Mouse (Mus musculus) midbrain, embryonic 13.5 days (tissue): ENCODE data around the gene Tspyl3. TPM values are rescaled to one million over a fixed set of nuclear protein-coding genes. Genes with fewer than 3 reads are reported as not detected.

ENCODE experiments used
- ATAC-seq: fragments of 200-750 bp; cut with Nextera tagmentation; 2 replicates; pipeline ENCODE4 v1.8.0; 2017; ENCODE audit warnings: mild to moderate bottlenecking, moderate TSS enrichment, moderate library complexity
- H3K27ac ChIP-seq: fragments of 300-500 bp; sonication (generic); 2 replicates; pipeline ENCODE4 v1.5.1; 2015; ENCODE audit warnings: inconsistent platforms, mild to moderate bottlenecking, moderate library complexity
- H3K27me3 ChIP-seq: fragments of 300-500 bp; sonication (generic); 2 replicates; pipeline ENCODE4 v1.6.1; 2015; ENCODE audit warnings: mild to moderate bottlenecking, inconsistent platforms
- H3K36me3 ChIP-seq: fragments of 300-500 bp; sonication (generic); 2 replicates; pipeline ENCODE4 v1.6.1; 2015; ENCODE audit warnings: mild to moderate bottlenecking, inconsistent platforms
- H3K4me1 ChIP-seq: fragments of 300-500 bp; sonication (generic); replicated peaks from 2 replicates; pipeline ENCODE4 v1.6.1; 2015; ENCODE audit warnings: inconsistent platforms
- H3K4me2 ChIP-seq: fragments of 300-500 bp; sonication (generic); replicated peaks from 2 replicates; pipeline ENCODE4 v1.6.1; 2015; ENCODE audit warnings: moderate library complexity, mild to moderate bottlenecking, inconsistent platforms
- H3K4me3 ChIP-seq: fragments of 300-500 bp; sonication (generic); replicated peaks from 2 replicates; pipeline ENCODE4 v1.5.1; 2015; ENCODE audit warnings: mild to moderate bottlenecking, inconsistent platforms
- H3K9ac ChIP-seq: fragments of 300-500 bp; sonication (generic); replicated peaks from 2 replicates; pipeline ENCODE4 v1.6.1; 2015; ENCODE audit warnings: mild to moderate bottlenecking, inconsistent platforms
- H3K9me3 ChIP-seq: fragments of 300-500 bp; sonication (generic); 2 replicates; pipeline ENCODE4 v1.6.1; 2016; ENCODE audit warnings: mild to moderate bottlenecking, inconsistent platforms
- WGBS: fragments of 180-500 bp; shearing (Covaris S2); methylation state at CpG from one replicate; pipeline ENCODE4 v1.1.7; 2015; 5-methylcytosine and 5-hydroxymethylcytosine counted together
- polyA plus RNA-seq: library from polyadenylated mRNA; unstranded; fragments of >200 nt; fragmentation: Nextera tagmentation; extraction: Ambion mirVana; gene quantifications from 2 replicates; pipeline ENCODE4 v1.2.1, GENCODE M21; 2015

Tspyl3 gene
- polyA plus RNA-seq, 1 experiment from 2014 or later, result 23.5 TPM

- peak within 1 kb of the TSS; percentile 97 for H3K4me3 ChIP-seq
- H3K27ac ChIP-seq, result peak within 1 kb of the TSS; percentile 89
- H3K4me2 ChIP-seq, result peak within 1 kb of the TSS; percentile 94
- WGBS, result under 1% methylated on average over 55 of the region's 72 CpGs
- H3K4me1 ChIP-seq, result peaks cover 60% of the 10 kb centered on the region
- peak within 1 kb of the TSS; percentile 99 for H3K9ac ChIP-seq
- no peaks in the 10 kb centered on the region for H3K9me3 ChIP-seq
- H3K27me3 ChIP-seq, result no peaks in the 10 kb centered on the region
- peak; percentile 97 for ATAC-seq
- H3K36me3 ChIP-seq, result peaks cover 16% of the 10 kb centered on the region; the same call in 1 of the 2 replicates
These were observed 16.2 kb upstream of the Tspyl3 start, which contains the start of the genes Plagl2 and Pofut1 for GRCm38 (mm10) chr2:153241250-153242014. TSS of gene Plagl2 (minus strand) at chr2:153241426. TSS of gene Pofut1 (plus strand) at chr2:153241533.

DNA sequence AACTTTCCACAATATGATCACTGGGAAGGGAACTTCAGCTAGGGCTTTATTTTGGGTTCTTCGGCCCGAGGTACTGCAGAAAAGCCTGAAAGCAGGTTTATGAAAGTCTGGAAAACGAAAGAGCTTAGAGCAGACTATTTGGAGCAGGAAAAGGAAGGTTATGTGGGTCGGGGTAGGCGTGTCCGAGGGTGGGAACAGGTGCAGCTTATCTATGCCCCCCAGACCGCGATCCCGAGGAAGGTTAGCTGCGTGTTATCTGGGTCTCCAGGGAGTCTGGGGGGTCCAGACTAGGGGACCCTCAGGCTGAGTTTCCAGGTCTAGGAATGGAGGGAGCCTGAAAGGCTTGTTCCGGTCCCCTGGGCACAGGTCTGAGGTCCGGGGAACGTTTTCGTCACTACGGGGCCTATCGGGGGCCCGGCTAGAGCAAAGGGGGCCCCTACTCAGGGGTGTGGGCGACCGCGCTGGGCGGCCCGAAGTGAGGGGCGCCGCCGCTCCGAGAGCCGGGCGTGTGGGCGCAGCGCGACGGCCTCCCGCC lies 15.5 kb upstream of the Tspyl3 start:
- WGBS, result under 1% methylated on average over 33 of the region's 33 CpGs
- peaks cover 60% of the 10 kb centered on the region for H3K4me1 ChIP-seq
- peak; percentile 53 for ATAC-seq

GRCm38 (mm10) chr2:153239860-153240480 lies 14.7 kb upstream of the Tspyl3 start:
- ATAC-seq, result no peak
- Histone ChIP-seq H3K36me3 (peaks cover 25% of the 10 kb centered on the region), H3K27ac (peak overlapping the region; percentile 89), H3K27me3 (no peaks in the 10 kb centered on the region), H3K4me3 (peak overlapping the region; percentile 97), H3K9me3 (no peaks in the 10 kb centered on the region), H3K9ac (peak overlapping the region; percentile 99), H3K4me1 (peaks cover 55% of the 10 kb centered on the region), H3K4me2 (peak overlapping the region; percentile 94)
- WGBS, result 1% methylated on average over 21 of the region's 22 CpGs

More for the DNA sequence above, 15.5 kb upstream of the Tspyl3 start:
- Histone ChIP-seq H3K9ac (peak overlapping the region; percentile 99), H3K36me3 (peaks cover 17% of the 10 kb centered on the region), H3K9me3 (no peaks in the 10 kb centered on the region), H3K4me2 (peak overlapping the region; percentile 94), H3K27ac (peak overlapping the region; percentile 89), H3K27me3 (no peaks in the 10 kb centered on the region), H3K4me3 (peak overlapping the region; percentile 97)

DNA sequence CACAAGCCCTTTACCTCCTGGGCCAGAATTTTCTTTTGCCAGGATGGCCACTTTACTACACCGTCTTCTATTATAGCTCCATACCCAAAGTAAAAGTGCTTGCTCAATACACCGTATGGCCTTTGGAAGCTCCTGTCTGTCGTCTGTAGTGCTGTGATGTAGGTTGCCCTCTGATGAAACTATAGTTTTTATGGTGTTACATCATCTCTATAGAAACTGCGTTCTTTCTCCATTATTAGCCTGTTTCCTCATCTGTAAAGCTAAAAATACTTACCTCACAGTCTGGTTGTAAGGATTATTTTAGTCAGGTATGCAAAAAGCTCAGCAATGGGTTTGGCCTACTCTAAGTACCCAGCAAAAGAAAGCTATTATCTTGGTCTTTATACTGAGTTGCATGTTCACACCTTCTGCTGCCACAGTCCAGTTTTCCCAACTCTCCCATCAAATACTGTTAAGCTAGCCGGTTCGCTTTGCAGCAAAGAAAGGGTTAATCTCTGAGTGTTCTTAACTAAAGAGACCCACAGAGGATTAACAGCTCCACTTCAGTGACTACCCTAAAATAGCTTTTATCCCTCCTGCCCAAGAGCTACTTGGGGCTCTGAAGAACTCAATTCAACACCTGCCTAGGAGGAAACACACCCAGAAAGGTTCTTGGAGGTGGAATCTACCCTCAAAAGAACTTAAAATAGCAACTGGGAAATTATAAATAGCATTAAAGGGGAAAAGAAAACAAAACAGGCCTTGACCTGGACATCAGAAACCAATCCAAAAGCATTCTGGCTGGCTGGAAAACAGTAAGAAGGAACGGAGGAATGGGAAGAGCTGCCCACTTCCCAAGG lies 14.0 kb upstream of the Tspyl3 start:
- 32% methylated on average over 7 of the region's 7 CpGs for WGBS
- Histone ChIP-seq H3K27ac (peak overlapping the region; percentile 89), H3K4me3 (peak overlapping the region; percentile 97)

GRCm38 (mm10) chr2:153238406-153238805 lies 13.2 kb upstream of the Tspyl3 start:
- H3K9me3 ChIP-seq, result no peaks in the 10 kb centered on the region
- no peak overlapping the region; the same call in 1 of the 2 replicates for H3K4me2 ChIP-seq
- H3K27ac ChIP-seq, result no peak overlapping the region
- peaks cover 52% of the 10 kb centered on the region for H3K4me1 ChIP-seq
- H3K36me3 ChIP-seq, result peaks cover 41% of the 10 kb centered on the region
- 61% methylated on average over 2 of the region's 2 CpGs for WGBS
- no peak for ATAC-seq
- H3K9ac ChIP-seq, result no peak overlapping the region
- no peaks in the 10 kb centered on the region for H3K27me3 ChIP-seq
- H3K4me3 ChIP-seq, result no peak overlapping the region

More for the DNA sequence above, 14.0 kb upstream of the Tspyl3 start:
- no peaks in the 10 kb centered on the region for H3K27me3 ChIP-seq
- H3K9ac ChIP-seq, result peak overlapping the region; percentile 99
- H3K9me3 ChIP-seq, result no peaks in the 10 kb centered on the region
- ATAC-seq, result no peak
- H3K4me2 ChIP-seq, result peak overlapping the region; percentile 94
- peaks cover 53% of the 10 kb centered on the region for H3K4me1 ChIP-seq
- H3K36me3 ChIP-seq, result peaks cover 32% of the 10 kb centered on the region

GRCm38 (mm10) chr2:153237891-153238290 lies 12.7 kb upstream of the Tspyl3 start:
- 72% methylated on average over 4 of the region's 4 CpGs for WGBS
- ATAC-seq, result no peak
- Histone ChIP-seq H3K36me3 (peaks cover 44% of the 10 kb centered on the region), H3K27me3 (no peaks in the 10 kb centered on the region), H3K4me1 (peaks cover 47% of the 10 kb centered on the region), H3K9ac (no peak overlapping the region), H3K9me3 (no peaks in the 10 kb centered on the region), H3K27ac (no peak overlapping the region), H3K4me3 (no peak overlapping the region), H3K4me2 (no peak overlapping the region)

DNA sequence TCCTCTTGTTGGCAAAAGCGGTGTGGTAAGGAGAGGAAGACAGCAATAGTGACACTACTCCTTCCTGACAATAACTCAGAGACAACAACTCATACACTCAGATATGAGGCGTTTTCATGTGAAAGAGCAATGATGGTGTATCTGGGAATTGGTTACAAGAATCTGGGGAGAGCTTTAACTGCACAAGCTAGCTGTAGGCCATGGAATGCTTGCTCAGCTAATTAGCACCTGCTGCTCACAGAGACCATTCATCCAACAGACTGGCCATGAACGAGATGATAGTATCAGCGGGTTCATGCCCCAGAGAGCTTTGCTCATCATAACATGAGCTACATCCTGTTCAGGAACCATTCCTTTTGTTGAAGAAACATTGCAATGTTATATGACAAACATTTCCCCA lies 12.0 kb upstream of the Tspyl3 start:
- Histone ChIP-seq H3K27ac (no peak overlapping the region), H3K36me3 (peaks cover 49% of the 10 kb centered on the region), H3K9ac (no peak overlapping the region), H3K27me3 (no peaks in the 10 kb centered on the region), H3K4me1 (peaks cover 40% of the 10 kb centered on the region), H3K4me2 (no peak overlapping the region), H3K4me3 (no peak overlapping the region), H3K9me3 (no peaks in the 10 kb centered on the region)
- WGBS, result 80% methylated on average over 4 of the region's 4 CpGs
- ATAC-seq, result no peak

DNA sequence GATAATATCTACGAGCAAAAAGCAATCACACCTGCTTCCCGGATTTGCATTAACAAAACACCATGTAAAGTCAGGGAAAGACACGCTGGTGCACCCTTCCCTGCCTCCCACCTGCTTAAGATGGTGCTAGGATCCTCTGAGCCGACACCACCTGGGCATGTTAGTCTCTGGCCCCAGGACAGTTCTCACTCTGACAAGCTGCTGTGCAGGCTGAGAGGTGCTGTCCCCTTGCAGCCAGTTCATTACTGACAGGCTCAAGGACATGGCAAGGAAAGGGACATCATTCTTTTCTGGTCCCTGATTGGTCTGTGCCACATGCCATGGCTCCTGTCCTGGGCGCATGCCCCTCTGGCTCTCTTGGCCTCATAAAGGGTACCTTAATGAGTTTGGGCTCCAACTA lies 3.3 kb upstream of the Tspyl3 start:
- Histone ChIP-seq H3K36me3 (peaks cover 53% of the 10 kb centered on the region), H3K4me3 (no peak overlapping the region), H3K9me3 (no peaks in the 10 kb centered on the region), H3K27me3 (no peaks in the 10 kb centered on the region), H3K4me1 (peaks cover 17% of the 10 kb centered on the region), H3K4me2 (no peak overlapping the region), H3K27ac (no peak overlapping the region), H3K9ac (no peak overlapping the region)
- no peak for ATAC-seq
- WGBS, result 86% methylated on average over 5 of the region's 5 CpGs

DNA sequence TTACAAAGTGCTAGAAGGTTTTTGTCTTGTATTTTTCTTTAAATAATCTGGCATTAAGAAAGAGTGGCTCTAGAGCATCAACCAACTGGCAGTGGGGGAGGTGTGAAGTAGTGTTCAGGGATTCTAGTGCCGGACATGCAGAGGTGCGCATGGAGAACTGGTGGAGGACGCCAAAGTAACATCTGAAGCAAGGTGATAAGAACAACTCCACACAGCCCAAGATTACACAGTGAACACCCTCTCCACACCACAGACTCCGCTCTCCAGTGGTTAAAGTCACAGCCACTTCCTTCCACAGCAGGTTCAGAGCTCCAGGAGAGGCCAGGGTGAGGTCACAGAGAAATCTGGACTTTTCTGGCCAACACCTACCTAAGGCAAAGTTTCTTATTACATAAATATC lies 2.7 kb upstream of the Tspyl3 start:
- Histone ChIP-seq H3K4me2 (no peak overlapping the region), H3K4me3 (no peak overlapping the region), H3K4me1 (peaks cover 17% of the 10 kb centered on the region), H3K9me3 (no peaks in the 10 kb centered on the region), H3K36me3 (peaks cover 49% of the 10 kb centered on the region), H3K9ac (no peak overlapping the region), H3K27ac (no peak overlapping the region), H3K27me3 (no peaks in the 10 kb centered on the region)
- WGBS, result 94% methylated on average over 4 of the region's 4 CpGs
- no peak for ATAC-seq

DNA sequence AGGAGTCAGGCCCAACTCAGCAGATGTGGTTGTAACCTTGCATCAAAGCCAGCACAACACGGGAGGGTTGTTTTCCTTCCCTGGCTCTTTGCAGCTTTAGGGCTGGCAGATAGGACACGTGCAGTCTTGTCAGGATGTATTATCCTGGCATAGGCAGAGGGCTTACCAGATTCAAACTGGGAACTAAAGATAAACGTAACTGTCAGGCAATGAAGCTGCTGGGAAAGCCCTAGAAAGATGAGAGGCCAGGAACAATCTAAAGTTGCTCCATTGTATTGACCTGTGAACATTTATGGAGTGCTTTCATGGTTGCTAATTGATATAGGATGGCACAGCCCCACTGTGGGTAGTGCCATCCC lies 333 bp upstream of the Tspyl3 start:
- H3K9me3 ChIP-seq, result no peaks in the 10 kb centered on the region
- WGBS, result 11% methylated on average over 3 of the region's 3 CpGs
- peak overlapping the region; percentile 63 for H3K4me2 ChIP-seq
- peak overlapping the region; percentile 52 for H3K4me3 ChIP-seq
- peak overlapping the region; percentile 43 for H3K9ac ChIP-seq
- no peaks in the 10 kb centered on the region for H3K27me3 ChIP-seq
- peaks cover 35% of the 10 kb centered on the region for H3K36me3 ChIP-seq
- no peak for ATAC-seq
- H3K4me1 ChIP-seq, result peaks cover 17% of the 10 kb centered on the region
- peak overlapping the region; percentile 77 for H3K27ac ChIP-seq

- H3K9ac ChIP-seq, result no peak overlapping the region
- H3K4me2 ChIP-seq, result no peak overlapping the region
- H3K27me3 ChIP-seq, result no peaks in the 10 kb centered on the region
- H3K4me1 ChIP-seq, result peaks cover 17% of the 10 kb centered on the region
- no peaks in the 10 kb centered on the region for H3K9me3 ChIP-seq
- H3K27ac ChIP-seq, result no peak overlapping the region
- no peak for ATAC-seq
- 94% methylated on average over 2 of the region's 2 CpGs for WGBS
- no peak overlapping the region for H3K4me3 ChIP-seq
- H3K36me3 ChIP-seq, result 0 out of 2 replicates have a peak, but pooled peaks cover 13% of the 10 kb centered on the region
These were observed 2.7 kb downstream of the Tspyl3 start for GRCm38 (mm10) chr2:153222566-153222965.
